Mouse (Mus musculus) erythroblast, adult 5-6 weeks (primary cell): ENCODE data around the gene Car3. TPM values are rescaled to one million over a fixed set of nuclear protein-coding genes. Genes with fewer than 3 reads are reported as not detected.
"Not testable (repeated sequence)": the region's sequence is repeated elsewhere in the genome, so short reads cannot be mapped to it uniquely, and the experiment has no call there.

ENCODE experiments used
- ATAC-seq: replicated peaks from 2 replicates; pipeline ENCODE4 v1.8.0; 2016; ENCODE audit warnings: moderate number of reproducible peaks, mild to moderate bottlenecking, moderate TSS enrichment, inconsistent platforms; ENCODE audit not compliant: poor library complexity, low FRiP score, severe bottlenecking
- total RNA-seq, 2 experiments: library from RNA; stranded (forward) in 1 of 2; stranded (reverse) in 1 of 2; fragments of 150-400 nt in 1 of 2; fragments of 200-764, 138-1000 nt in 1 of 2; gene quantifications; 2 replicates each; pipeline versions ENCODE4 v1.2.3 to v1.2.4; 2015 to 2017; ENCODE audit warnings: low replicate concordance in 2 of 2

The Car3 gene
- total RNA-seq (2015; ENCODE audit: low replicate concordance) = 0.38 TPM in 1 of 2 replicates, not detected in the other
- total RNA-seq (2017; ENCODE audit: low replicate concordance) = 0.85 TPM in 1 of 2 replicates, not detected in the other

DNA sequence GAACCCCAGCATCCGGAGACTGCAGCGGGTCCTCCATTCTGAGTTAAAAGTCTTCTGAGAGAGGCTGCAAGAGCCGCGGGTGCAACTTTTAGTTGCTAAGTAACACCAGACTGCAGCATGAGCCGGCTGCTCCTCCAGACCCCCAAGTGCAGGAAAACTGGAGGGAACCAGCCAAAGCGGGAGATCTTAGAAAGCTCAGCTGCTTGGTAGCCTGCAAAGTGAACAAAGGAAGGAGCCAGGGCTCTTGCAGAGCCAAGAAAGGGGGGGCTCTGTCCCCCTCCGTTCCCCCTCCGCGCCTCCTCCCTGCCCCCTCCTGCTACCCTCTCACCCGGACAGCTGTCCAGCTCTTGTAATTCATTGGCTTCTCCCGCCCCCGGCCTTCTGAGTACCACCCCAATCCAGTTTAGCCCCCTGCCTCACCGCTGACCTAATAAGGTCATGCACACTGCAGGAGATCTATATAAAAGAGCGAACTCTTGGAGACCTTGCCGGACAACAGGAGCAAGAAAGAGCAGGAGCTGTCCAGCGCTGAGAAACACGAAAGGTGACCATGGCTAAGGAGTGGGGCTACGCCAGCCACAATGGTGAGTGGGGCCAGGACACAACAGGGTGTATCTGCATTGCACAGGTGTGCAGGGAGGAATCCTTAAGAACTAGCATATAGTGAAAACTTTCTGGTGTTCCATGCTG lies at the start of gene Car3:
Gene Car3 (plus strand): TSS at position 491 of the 690 bp plus-strand sequence.
- no peak for ATAC-seq

DNA sequence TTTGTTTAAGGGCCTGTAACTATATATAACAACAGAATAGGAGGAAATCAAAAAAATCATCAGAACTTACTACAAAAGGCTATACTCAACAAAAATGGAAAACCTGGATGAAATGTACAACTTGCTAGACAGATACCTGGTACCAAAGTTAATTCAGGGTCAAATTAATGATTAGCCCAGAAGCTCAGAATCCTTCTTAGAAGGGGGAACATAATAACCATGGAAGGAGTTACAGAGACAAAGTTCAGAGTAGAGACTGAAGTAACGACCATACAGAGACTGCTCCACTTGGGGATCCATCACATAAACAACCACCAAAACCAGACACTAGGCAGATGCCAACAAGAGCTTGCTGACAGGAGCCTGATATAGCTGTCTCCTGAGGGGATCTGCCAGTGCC lies 47.9 kb upstream of the Car3 start:
- not testable (repeated sequence) for ATAC-seq

DNA sequence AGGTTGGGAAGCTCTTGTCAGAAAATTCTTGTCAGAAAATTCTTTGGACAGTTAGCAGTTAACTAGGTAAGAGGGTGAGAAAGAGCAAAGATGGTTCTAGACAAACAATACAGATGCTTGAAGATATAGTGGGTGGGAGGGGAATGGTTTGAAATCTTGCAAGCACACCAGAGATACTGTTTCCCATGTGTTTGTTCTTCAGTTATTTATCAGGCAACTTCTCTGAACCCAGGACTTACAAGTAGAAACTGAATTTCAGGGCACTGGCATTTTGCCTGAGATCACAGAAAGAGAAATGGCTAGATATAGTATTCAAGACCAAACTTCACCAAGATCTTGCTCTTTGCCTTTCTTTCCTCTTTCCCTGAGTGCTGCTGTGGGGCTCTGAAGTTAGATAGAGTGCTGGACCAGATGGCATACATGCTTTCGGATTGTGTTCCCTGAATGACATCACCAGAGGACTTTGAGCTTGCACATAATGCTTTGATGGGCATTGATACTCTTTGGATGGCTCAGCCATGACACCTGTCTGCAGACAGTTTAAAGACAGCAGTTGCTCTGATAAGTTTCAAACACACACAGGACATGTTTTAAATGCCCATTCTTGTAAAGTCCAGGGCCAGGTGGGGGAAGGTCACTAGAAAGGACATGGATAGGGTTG lies 43.3 kb upstream of the Car3 start:
- no peak for ATAC-seq

DNA sequence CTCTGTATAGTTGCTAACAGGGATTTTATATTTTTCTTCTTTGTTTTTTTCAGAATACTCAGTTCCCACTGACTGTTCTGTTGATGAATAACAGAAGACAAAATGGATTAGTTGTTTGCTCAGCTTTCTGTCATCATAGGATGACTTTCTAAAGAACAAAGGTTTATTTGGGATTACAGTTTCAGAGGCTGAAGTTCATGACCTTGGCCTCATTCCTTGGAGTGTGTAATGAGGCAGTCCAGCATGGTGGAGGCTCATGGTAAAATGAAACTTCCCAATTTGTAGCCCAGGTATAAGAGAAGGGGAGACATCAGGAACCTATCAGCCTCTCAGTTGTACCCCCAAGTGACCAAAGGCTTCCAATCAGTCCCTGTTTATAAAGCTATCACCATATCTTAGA lies 34.4 kb upstream of the Car3 start:
- ATAC-seq = no peak

DNA sequence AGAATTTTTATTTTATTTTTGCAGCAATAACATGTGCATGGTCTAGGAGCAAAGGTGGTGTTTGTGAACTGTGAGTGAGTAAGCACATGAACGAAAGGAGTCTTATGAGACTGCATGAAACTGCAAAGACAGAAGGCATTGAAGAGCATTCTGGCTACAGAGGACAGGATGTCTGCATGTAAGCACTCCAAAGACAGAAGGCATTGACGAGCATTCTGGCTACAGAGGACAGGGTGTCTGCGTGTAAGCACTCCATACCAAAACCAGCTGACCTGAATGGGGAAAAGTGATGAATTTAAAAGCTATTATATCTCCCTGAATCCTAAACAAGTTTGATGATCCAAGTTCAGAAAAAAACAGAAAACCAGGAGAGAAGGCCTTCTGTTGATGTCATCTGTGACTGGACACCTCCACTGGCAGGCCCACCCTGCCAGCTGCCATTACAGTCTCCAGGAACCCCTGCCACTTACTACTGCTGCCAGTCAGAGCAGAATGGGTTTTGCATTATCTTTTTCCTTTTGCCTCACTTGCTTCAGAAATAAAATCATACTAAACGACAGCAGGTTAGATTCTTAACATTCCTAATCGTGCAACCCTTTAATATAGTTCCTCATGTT lies 32.0 kb upstream of the Car3 start:
- no peak for ATAC-seq

DNA sequence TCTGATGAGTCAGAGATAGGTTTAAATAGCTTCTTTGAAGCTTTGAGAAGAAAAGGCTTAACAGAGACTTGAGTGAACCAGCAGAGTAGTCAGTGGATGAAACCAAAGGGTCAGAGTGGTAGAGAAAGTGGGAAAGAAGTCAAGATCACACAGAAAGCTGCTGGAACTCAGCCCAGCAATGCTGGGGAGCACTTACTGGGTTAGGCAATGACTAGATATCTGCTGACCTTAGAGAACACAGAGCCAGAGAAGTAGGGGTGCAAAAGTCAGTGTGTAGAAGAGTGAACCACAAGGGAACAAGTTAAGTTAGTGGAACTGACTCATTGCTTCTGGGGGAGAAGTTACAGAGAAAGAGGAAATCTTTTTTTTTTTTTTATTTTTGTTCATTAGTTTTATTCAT lies 30.5 kb upstream of the Car3 start:
- ATAC-seq = no peak

DNA sequence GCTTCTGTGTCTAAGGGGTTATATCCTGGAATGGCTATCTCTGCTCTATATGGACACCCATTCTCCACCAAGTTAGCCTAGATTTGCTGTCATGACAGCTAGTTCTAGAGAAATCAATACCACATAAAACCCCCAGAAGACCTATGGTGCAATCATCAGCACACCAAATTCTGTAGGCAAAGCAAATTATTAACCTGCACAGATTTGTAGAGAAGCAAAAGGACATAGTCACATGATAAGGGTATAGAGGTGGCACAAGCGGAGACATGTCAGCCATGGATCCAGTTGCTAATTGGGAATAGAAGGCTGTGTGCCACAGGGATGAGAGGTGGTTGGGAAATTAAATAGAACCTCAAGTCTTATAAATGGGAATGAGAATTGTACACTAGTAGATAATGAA lies 24.4 kb upstream of the Car3 start:
- no peak for ATAC-seq

DNA sequence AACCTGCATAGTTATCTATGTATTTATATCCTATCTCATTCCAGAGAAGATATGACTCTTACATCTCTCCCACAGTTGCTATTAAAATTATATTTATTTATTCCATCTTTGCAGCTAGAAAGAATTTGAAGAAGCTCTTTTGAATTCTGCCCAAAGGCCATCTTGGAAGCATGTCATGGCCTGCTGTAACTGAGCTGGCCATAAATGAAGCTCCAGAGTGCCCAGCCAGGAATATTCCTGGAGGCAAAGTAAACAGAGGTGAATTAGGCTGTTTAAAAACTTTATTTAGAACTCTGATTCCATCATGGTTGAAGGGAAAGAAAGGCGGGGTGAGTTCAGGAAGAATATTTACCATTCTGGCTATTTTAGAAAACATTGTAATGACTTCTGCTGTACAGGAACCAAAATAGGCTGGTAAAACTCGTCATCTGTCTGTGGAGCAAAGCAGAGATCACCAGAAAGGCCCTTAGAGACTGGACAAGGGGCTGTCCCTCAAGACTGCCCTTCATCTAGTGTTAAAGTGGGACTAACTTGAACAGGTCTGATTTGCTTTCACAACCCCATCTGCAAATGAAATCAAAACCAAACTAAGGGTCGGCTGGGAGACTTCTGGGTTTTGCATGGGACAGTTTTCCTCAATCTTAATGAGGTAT lies 23.7 kb upstream of the Car3 start:
- ATAC-seq = no peak

DNA sequence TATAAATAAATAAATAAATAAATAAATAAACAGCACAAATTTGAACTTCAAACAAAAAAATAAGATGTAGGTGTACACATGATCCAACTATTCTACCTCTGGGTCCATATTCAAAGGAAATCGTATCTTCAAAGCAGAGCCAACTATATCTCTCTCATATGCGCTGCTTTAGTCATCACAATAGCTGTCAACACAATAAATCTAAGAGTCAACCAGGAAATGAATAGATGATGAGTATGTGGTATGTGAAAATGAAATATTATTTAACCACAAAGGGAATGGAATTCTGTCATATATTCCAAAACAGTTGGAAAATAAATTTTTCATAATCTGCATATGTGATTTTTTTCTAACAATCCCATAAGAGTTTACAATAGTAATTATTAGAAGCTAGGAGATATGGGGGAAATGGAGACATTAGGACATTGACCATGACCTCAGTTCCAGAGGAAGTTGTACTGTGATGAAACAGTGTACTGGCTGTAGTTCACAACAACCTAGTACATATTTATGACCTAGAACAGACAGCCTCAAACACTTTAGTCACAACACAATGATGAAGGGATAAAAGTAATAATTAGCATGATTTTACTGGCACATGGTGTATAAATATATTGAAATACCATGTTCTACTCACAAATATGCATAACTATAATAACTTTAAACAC lies 14.6 kb upstream of the Car3 start:
- no peak for ATAC-seq

DNA sequence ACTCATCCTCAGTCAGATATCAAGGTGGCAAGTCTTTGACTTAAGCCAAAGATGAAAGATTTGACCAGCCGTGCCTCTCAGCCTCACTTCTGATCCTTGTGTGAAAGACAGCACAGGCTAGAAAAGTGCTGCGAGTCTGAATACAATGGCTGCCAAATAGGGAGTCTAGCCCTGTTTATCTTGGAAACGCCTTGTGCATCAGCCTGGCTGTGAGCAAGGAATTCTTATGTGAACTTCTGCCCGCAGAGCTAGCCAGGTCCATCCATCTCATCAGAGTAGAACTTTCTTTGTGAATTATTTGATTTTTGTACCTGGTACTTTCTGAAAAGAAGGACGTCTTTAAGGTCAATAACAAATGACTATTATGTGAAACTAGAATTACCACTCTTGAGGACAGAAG lies 9.3 kb upstream of the Car3 start:
- ATAC-seq = no peak

DNA sequence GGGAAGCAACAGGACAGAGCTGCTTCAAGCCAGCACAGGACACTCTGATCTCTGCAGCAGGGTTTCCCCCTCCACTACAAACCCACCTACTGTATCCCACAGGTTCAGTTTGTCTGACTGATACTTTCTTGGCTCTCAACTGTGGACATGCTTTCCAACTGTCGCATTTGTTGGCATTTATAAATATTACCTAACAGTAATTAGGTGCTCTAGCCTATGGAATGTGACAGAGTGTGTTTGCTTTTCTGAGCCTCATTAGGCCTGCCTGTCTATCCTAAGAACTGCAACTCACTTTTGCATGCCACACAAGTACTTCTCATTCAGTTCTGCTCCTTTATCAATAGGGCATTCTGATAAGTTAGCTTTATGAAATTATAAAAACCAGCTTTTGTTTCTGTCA lies 8.9 kb upstream of the Car3 start:
- no peak for ATAC-seq

DNA sequence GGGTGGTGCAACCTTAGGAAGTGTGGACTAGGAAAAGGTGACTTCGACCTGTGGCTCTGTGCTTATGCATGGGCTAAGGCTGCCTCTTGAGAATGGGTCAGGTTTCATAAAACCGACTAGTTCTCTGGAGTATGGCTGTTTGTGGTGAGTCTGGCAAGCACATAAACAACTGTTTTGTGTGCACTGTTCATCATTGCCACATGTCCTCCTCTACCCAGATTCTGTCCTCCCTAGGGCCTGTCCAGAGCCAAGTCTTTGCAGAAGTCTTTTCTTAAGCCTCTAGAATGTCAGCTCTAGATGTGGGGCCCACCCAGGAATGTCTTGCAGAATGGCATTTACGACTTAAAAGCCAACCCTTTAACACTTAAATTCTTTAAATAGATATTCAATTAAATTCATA lies 5.4 kb upstream of the Car3 start:
- no peak for ATAC-seq

DNA sequence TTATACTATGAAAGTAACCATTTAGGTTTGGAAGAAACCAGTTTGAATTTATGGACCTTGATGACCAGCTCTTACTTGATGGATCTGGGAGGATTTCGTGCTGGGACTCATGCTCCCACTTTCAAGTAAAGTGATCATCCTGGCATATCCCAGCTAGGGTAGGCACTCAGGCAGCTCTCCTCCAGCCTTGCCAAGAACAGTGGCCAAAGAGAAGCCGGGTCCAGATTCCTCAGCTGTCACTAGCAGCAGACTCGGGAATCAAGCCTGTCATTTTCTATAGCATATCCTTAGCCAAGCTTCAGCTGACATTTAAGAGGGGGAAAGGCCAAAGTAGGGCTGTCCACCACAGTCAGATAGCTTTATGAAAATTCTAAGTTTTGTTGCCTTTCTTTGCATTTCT lies 3.0 kb upstream of the Car3 start:
- ATAC-seq = no peak

DNA sequence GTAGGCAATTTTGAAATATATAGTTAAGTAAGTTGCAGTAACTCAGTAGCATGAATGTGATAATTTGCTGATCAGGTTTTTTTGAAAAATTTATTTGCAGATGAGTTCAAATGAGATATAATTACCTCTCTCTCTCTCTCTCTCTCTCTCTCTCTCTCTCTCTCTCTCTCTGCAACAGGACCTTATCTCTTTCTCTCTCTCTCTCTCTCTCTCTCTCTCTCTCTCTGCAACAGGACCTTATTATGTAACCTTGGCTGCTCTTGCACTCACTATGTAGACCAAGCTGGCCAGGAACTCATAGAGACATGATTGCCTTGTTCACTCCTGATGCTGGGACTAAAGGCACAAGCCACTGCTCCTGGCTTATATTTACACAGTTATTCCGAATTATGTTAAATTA lies 2.1 kb upstream of the Car3 start:
- ATAC-seq = no peak

DNA sequence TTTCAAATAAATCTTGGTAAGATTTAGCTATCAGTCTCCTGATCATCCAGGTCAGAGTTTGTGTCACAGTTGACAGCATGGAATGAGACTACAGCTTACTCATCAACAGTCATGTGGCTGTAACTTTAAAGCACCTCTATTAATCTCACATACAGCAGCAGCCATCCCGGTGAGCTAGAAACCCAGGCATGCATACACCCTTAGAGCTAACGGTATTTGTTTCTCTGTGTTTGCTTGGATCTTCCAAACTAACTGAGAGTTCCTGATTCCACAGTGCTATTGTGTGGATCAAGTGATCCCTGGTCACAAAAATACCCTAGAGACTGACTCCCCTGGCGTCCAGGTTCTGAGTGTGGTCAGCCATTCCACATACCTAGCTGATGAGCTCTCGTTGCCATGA lies 1.5 kb upstream of the Car3 start:
- ATAC-seq = no peak

DNA sequence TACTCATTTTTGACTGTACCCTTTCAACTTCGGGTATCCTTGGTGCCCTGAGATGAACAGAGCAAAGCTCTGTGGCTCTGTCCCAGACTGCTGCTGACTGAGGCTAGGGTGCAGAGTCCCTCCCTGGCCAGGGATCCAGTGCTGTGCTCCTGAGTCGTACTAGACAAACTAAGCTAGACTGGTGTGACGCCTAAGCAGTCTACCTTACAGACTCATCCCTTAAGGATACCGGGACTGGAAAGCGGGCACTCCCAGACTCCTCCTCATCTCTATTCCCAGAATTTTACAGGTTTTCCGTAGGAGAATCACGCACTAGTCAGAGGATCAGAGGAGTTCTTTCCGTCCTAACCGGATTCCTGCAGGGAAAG lies 674 bp upstream of the Car3 start:
- no peak for ATAC-seq

DNA sequence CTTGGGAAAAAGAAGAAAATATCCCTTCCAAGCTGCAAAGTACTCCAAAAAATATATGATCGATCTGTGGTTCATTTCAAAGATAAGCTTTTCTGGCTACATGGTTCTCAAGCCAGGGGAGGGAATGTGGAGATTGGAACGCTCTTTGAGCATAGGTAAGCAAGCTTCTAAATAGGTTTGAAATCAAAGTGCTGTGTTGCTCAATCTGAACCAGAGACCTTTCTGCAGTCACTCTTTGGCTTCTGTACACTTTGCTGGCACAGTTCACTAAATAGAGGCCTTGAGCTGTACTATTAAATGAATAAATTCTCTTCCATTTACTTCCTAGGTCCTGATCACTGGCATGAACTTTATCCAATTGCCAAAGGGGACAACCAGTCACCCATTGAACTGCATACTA lies 610 bp downstream of the Car3 start:
- ATAC-seq = no peak

DNA sequence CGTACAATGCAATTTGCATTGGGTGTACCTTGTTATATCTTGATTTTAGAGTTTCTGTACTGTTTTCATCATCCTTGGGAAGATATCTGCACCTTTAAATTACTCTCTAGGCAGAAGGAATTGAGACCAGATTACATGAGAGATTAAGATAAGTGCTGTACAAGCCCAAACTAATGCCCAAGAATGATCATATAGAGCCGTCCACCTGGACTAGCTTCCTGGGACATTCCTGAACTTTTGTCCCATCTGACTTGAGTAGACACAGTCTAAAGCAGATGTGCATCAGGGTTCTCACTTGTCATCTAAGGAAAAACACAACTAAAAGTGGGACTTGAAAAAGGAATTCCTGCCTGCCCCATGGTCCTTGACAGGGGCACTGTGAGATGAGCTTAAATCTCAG lies 2.6 kb downstream of the Car3 start:
- ATAC-seq = no peak

DNA sequence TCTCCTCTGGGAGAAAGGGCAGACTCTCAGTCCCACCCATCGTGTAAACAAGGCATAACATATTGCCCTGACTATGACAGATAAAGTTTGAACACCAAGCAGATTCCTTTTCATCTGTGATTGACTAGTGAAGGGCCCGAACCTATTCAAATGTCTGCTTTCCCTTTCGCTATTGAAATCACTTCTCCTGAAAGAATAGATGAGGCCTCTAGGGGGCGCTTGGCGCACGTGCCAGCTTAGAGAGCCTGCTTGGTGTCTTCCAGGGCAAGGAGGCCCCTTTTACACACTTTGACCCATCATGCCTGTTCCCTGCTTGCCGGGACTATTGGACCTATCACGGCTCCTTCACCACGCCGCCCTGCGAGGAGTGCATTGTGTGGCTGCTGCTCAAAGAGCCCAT lies 6.5 kb downstream of the Car3 start:
- ATAC-seq = peak; percentile 82

DNA sequence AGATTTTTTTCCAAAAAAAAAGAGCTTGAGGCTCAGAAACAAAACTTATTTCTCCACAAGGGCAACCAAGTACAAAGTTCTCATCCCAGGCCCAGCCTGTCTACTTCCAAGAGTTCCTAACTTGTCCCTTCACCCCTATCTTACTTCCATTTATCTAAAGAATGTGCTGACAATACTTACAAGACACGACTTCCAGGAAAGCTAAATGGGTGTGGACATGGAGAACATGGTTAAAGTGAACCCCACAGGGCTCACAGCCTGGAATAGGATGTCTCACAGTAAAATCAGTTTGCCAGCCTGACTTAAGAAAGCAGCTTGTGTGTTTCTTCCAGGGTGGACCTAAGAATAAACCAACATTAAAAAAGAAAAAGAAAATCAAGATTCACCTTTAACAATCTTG lies 7.2 kb downstream of the Car3 start:
- ATAC-seq = no peak
